Mouse (Mus musculus) kidney, adult 10 weeks (tissue): ENCODE measurements around the gene Ten1. TPM values are rescaled to one million over a fixed set of nuclear protein-coding genes. Genes with fewer than 3 reads are reported as not detected.

Source experiments
- polyA plus RNA-seq: library from polyadenylated mRNA; stranded (reverse); fragments of 350-450 nt; fragmentation: Illumina TruSeq; extraction: RNeasy Lipid Tissue Mini Kit (QIAGEN cat#74804); gene quantifications from one replicate; pipeline ENCODE4 v1.2.3, GENCODE M21; 2014; ENCODE audit warnings: low read depth, low replicate concordance

Ten1 gene
- polyA plus RNA-seq: 0.93 TPM

GRCm38 (mm10) chr11:116198639-116199531 is at the start of gene Ten1, which contains the start of gene Acox1:
Ten1 (plus strand) TSS chr11:116198855.
Acox1 (minus strand) TSS chr11:116199045.

DNA sequence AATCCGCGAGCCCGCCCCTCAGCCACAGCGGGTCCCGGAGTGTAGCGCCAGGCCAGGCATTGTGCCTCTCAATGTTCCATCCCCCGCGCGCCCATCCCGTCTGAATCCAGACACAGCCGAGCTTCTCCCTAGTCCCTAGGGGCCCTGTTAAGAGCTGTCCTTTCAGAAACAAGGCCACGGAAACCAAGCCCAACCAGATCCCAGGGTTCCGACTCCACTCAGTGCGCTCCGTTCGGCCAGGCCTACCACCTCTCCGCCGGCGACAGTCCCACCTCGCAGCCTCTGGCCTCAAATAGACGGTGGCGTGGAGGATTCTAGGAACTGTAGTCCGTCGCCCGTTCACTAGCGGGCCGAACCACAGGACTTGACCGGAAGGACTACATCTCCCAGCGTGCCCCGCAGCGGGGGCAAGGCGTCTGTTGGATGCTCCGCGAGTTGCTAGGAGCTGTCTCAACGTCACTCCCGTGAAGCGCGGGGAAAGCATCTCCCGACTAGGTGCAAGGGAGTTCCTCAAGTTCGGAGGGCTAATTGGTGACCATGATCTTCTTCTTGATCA is 30.7 kb upstream of the Ten1 start, which contains the start of gene Fbf1:
Gene Fbf1 (minus strand): TSS at position 283 of the 556 bp plus-strand sequence.

GRCm38 (mm10) chr11:116237742-116238395 is 39.2 kb downstream of the Ten1 start, which contains the start of gene Evpl:
Evpl (minus strand) TSS chr11:116238077.

Other genes starting within 250 kb of the Ten1 start
- not detected for gene Itgb4, start 224.1 kb upstream of the Ten1 start, polyA plus RNA-seq
- not detected for gene Galk1, start 186.1 kb upstream of the Ten1 start, polyA plus RNA-seq
- gene H3f3b, start 170.9 kb upstream of the Ten1 start, polyA plus RNA-seq: 617 TPM
- 1.1 TPM for gene Unk, start 168.5 kb upstream of the Ten1 start, polyA plus RNA-seq
- not detected for gene Unc13d, start 120.9 kb upstream of the Ten1 start, polyA plus RNA-seq
- gene Wbp2, start 111.9 kb upstream of the Ten1 start, polyA plus RNA-seq: 27.0 TPM
- not detected for gene Trim47, start 71.6 kb upstream of the Ten1 start, polyA plus RNA-seq
- 5.3 TPM for gene Trim65, start 67.7 kb upstream of the Ten1 start, polyA plus RNA-seq
- gene Mrpl38, start 60.0 kb upstream of the Ten1 start, polyA plus RNA-seq: 4.2 TPM
- gene Fbf1, start 30.7 kb upstream of the Ten1 start, polyA plus RNA-seq: 7.5 TPM
- gene Acox1, start 190 bp downstream of the Ten1 start, polyA plus RNA-seq: 274 TPM
- not detected for gene Evpl, start 39.2 kb downstream of the Ten1 start, polyA plus RNA-seq
- 7.7 TPM for gene Srp68, start 75.4 kb downstream of the Ten1 start, polyA plus RNA-seq
- gene Galr2, start 82.1 kb downstream of the Ten1 start, polyA plus RNA-seq: not detected
- 7.0 TPM for gene Exoc7, start 108.4 kb downstream of the Ten1 start, polyA plus RNA-seq
- gene Foxj1, start 136.5 kb downstream of the Ten1 start, polyA plus RNA-seq: not detected
- gene Rnf157, start 214.2 kb downstream of the Ten1 start, polyA plus RNA-seq: 0.36 TPM
- 2.3 TPM for gene Ubald2, start 235.2 kb downstream of the Ten1 start, polyA plus RNA-seq